8 mouse cellular contexts compared by ENCODE assay signal in genomic region chr12:19387706-19388105, GRCm38 (mm10).
DNase-seq lines count a peak whose midpoint lies in the region; ATAC-seq lines count a peak whose summit lies in the region.
"Not testable (repeated sequence)": the region's sequence is repeated elsewhere in the genome, so short reads cannot be mapped to it uniquely, and the experiment has no call there.

No protein-coding gene starts in this region.

- H3K4me2 ChIP-seq in forebrain, embryonic 14.5 days (ENCODE audit: low read length) = not testable (repeated sequence)
- peak overlapping the region; percentile 32 for H3K4me2 ChIP-seq in heart, embryonic 14.5 days (ENCODE audit: low read length)

- not testable (repeated sequence) for H3K27me3 ChIP-seq in forebrain, embryonic 14.5 days (replicated peaks; ENCODE audit: control insufficient read depth, insufficient read depth, low read length); heart, embryonic 14.5 days (ENCODE audit: control insufficient read depth, insufficient read depth, low read length)

- not testable (repeated sequence) for H3K9ac ChIP-seq in forebrain, embryonic 14.5 days (ENCODE audit: low read length); heart, embryonic 14.5 days (ENCODE audit: low read length)

- peak; percentile 56 for DNase-seq in adrenal gland, postnatal 10 days
- peak; percentile 0 for DNase-seq in forebrain, embryonic 14.5 days (ENCODE audit: low spot score)
- DNase-seq in kidney, adult 8-10 months = peak; percentile 8 to 31
- peak; percentile 7 to 35 for DNase-seq in left cerebral cortex, postnatal 25 days (ENCODE audit: low spot score in 2 of 2)
- peak; percentile 43 for DNase-seq in lung, postnatal 36 days
- peak; percentile 32 to 40 for DNase-seq in right cerebral cortex, postnatal 10 days (ENCODE audit: low spot score in 2 of 2)
- DNase-seq in urinary bladder, postnatal 14 days (ENCODE audit: low spot score) = peak; percentile 38

- H3K4me1 ChIP-seq in forebrain, embryonic 14.5 days (ENCODE audit: control insufficient read depth, insufficient read depth, low read length); heart, embryonic 14.5 days (ENCODE audit: control insufficient read depth in 2 of 2, insufficient read depth in 2 of 2, low read length in 2 of 2): not testable (repeated sequence)

- H3K4me3 ChIP-seq in forebrain, embryonic 14.5 days (ENCODE audit: low read depth, low read length) = peak overlapping the region; percentile 25; the same call in 1 of the 2 replicates
- H3K4me3 ChIP-seq in heart, embryonic 14.5 days (ENCODE audit: control insufficient read depth in 1 of 2, insufficient read depth in 1 of 2, low read depth in 1 of 2, low read length in 2 of 2) = peak overlapping the region; percentile 35 to 41; a peak in 3 of 4 replicates

- not testable (repeated sequence) for H3K27ac ChIP-seq in forebrain, embryonic 14.5 days (ENCODE audit: low read depth, low read length); heart, embryonic 14.5 days (replicated peaks in 1 of 2; ENCODE audit: control insufficient read depth in 1 of 2, insufficient read depth in 1 of 2, low read depth in 2 of 2, low read length in 2 of 2)

- not testable (repeated sequence) for H3K36me3 ChIP-seq in forebrain, embryonic 14.5 days (ENCODE audit: control insufficient read depth, insufficient read depth, low read length); heart, embryonic 14.5 days (ENCODE audit: control insufficient read depth, insufficient read depth, low read length)

- not testable (repeated sequence) for H3K9me3 ChIP-seq in forebrain, embryonic 14.5 days (replicated peaks; ENCODE audit: control insufficient read depth, low read length); heart, embryonic 14.5 days (ENCODE audit: control insufficient read depth, low read length)

- 10% methylated on average over 30 of the region's 53 CpGs for WGBS in forebrain, embryonic 14.5 days
- WGBS in heart, embryonic 14.5 days = 1% methylated on average over 16 of the region's 53 CpGs

- ATAC-seq in forebrain, embryonic 14.5 days; heart, embryonic 14.5 days (ENCODE audit: insufficient number of reproducible peaks, insufficient read depth, low FRiP score, low read depth): not testable (repeated sequence)

- intact Hi-C loops in left cerebral cortex, postnatal 25 days (cut with DNase I) = not testable (repeated sequence)

Comparison
In these comparisons a context has a peak if more than half of its experiments do, and no peak if none do; other contexts are left out.
1. DNase-seq: peak in every context shown above with its lines; median percentile 56 in adrenal gland, postnatal 10 days; 43 in lung, postnatal 36 days; 38 in urinary bladder, postnatal 14 days; 36 in right cerebral cortex, postnatal 10 days; 21 in left cerebral cortex, postnatal 25 days; 20 in kidney, adult 8-10 months; 0 in forebrain, embryonic 14.5 days.